In the genomic region with DNA sequence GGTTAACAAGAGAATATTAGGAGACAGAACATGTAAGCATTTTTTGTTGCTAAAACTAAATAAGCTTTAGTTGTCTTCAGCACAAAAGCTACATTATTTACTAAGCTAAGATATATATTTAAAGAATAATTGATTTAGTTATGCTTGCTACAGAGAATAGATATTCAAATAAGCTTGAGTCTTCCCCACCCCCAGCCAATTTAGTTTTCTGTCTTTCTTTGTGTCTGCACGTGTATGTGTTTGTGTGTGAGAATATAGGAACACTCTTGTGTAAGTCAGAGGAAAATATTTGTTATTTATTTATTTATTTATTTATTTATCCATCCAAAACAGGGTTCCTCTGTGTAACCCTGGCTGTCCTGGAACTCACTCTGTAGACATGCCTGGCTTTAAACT, we compare ENCODE assay signal across 22 mouse cellular contexts. TPM values are rescaled to one million over a fixed set of nuclear protein-coding genes. Genes with fewer than 3 reads are reported as not detected.
DNase-seq lines count a peak whose midpoint lies in the region; ATAC-seq and TF ChIP-seq lines count a peak whose summit lies in the region.
"Had no signal": no experiment of that assay in that cellular context is flagged by ENCODE, and none has a peak within 500 bp of the region (broad histone marks: within the 10 kb centered on the region; RNA-seq: fewer than 3 reads in every experiment).

No protein-coding gene starts in this region.

- no peak overlapping the region for H3K4me3 ChIP-seq in forebrain, embryonic 13.5 days
- H3K4me3 ChIP-seq in hindbrain, embryonic 13.5 days, result no peak overlapping the region
- no peak overlapping the region for H3K4me3 ChIP-seq in midbrain, embryonic 13.5 days (replicated peaks)
- H3K4me3 ChIP-seq: embryonic facial prominence, embryonic 15.5 days; heart, embryonic 10.5 days; left cerebral cortex, adult 2 months; limb, embryonic 12.5 days; liver, embryonic 13.5 days; lung, embryonic 15.5 days had no signal

- no peak for TF ChIP-seq CTCF in brain, embryonic 14.5 days (IDR thresholded peaks at IDR 0.05; ENCODE audit: borderline replicate concordance, extremely low read depth, insufficient read depth, insufficient read length)

- H3K27ac ChIP-seq in forebrain, embryonic 13.5 days, result no peak overlapping the region
- no peak overlapping the region for H3K27ac ChIP-seq in hindbrain, embryonic 13.5 days
- no peak overlapping the region for H3K27ac ChIP-seq in midbrain, embryonic 13.5 days
- H3K27ac ChIP-seq: embryonic facial prominence, embryonic 15.5 days; heart, embryonic 10.5 days; kidney, postnatal 0 days; left cerebral cortex, adult 2 months; limb, embryonic 12.5 days; liver, embryonic 13.5 days; lung, embryonic 15.5 days; macrophage; stomach, postnatal 0 days had no signal

- peak; percentile 32 for DNase-seq in brain, embryonic 14.5 days (ENCODE audit: low read depth)
- no peak for DNase-seq in cerebellum, adult 11-12 months
- no peak for DNase-seq in cerebellum, adult 18-20 months
- no peak for DNase-seq in B cell, adult 2 months
- DNase-seq in adrenal gland, postnatal 36 days, result no peak
- DNase-seq: liver, embryonic 13.5 days; thymus, postnatal 14 days had no signal

- no peak for TF ChIP-seq POLR2A in brain, embryonic 14.5 days (IDR thresholded peaks at IDR 0.05; ENCODE audit: borderline replicate concordance, extremely low read depth, insufficient read depth, insufficient read length, poor library complexity, severe bottlenecking)

- 36% methylated on average over 1 of the region's 1 CpGs for WGBS in forebrain, embryonic 13.5 days
- WGBS in hindbrain, embryonic 13.5 days, result 29% methylated on average over 1 of the region's 1 CpGs
- WGBS in midbrain, embryonic 13.5 days, result 24% methylated on average over 1 of the region's 1 CpGs

- no peaks in the 10 kb centered on the region for H3K9me3 ChIP-seq in forebrain, embryonic 13.5 days (replicated peaks)
- no peaks in the 10 kb centered on the region for H3K9me3 ChIP-seq in hindbrain, embryonic 13.5 days
- H3K9me3 ChIP-seq in midbrain, embryonic 13.5 days, result no peaks in the 10 kb centered on the region
- H3K9me3 ChIP-seq: embryonic facial prominence, embryonic 15.5 days; heart, embryonic 10.5 days; limb, embryonic 12.5 days; liver, embryonic 13.5 days; lung, embryonic 15.5 days had no signal

- no peak for ATAC-seq in forebrain, embryonic 13.5 days
- 0 out of 2 replicates have a peak, but pooled peaks have one; percentile 22 for ATAC-seq in hindbrain, embryonic 13.5 days (ENCODE audit: low FRiP score)
- 0 out of 2 replicates have a peak, but pooled peaks have one; percentile 5 for ATAC-seq in midbrain, embryonic 13.5 days
- ATAC-seq: activated CD4-positive, CD25-positive, alpha-beta regulatory T cell, adult 4 months; Patski had no signal

- no peak overlapping the region for H3K9ac ChIP-seq in forebrain, embryonic 13.5 days
- H3K9ac ChIP-seq in hindbrain, embryonic 13.5 days, result no peak overlapping the region
- no peak overlapping the region for H3K9ac ChIP-seq in midbrain, embryonic 13.5 days (replicated peaks)
- H3K9ac ChIP-seq: embryonic facial prominence, embryonic 15.5 days; limb, embryonic 12.5 days; liver, embryonic 13.5 days; lung, embryonic 15.5 days had no signal

- H3K4me2 ChIP-seq in forebrain, embryonic 13.5 days, result peak overlapping the region; percentile 12; the same call in 1 of the 2 replicates
- H3K4me2 ChIP-seq in hindbrain, embryonic 13.5 days, result peak overlapping the region; percentile 30; the same call in 1 of the 2 replicates
- peak overlapping the region; percentile 36 for H3K4me2 ChIP-seq in midbrain, embryonic 13.5 days (replicated peaks)
- H3K4me2 ChIP-seq: embryonic facial prominence, embryonic 15.5 days; limb, embryonic 12.5 days; liver, embryonic 13.5 days; lung, embryonic 15.5 days had no signal

- no peaks in the 10 kb centered on the region for H3K27me3 ChIP-seq in forebrain, embryonic 13.5 days
- H3K27me3 ChIP-seq in hindbrain, embryonic 13.5 days, result no peaks in the 10 kb centered on the region
- no peaks in the 10 kb centered on the region for H3K27me3 ChIP-seq in midbrain, embryonic 13.5 days
- H3K27me3 ChIP-seq: embryonic facial prominence, embryonic 15.5 days; limb, embryonic 12.5 days; liver, embryonic 13.5 days; lung, embryonic 15.5 days; Patski had no signal

- no peaks in the 10 kb centered on the region for H3K36me3 ChIP-seq in forebrain, embryonic 13.5 days (ENCODE audit: poor library complexity, severe bottlenecking)
- no peaks in the 10 kb centered on the region for H3K36me3 ChIP-seq in hindbrain, embryonic 13.5 days
- H3K36me3 ChIP-seq in midbrain, embryonic 13.5 days, result no peaks in the 10 kb centered on the region
- H3K36me3 ChIP-seq: embryonic facial prominence, embryonic 15.5 days; heart, embryonic 10.5 days; limb, embryonic 12.5 days; liver, embryonic 13.5 days; lung, embryonic 15.5 days had no signal

- H3K4me1 ChIP-seq in forebrain, embryonic 13.5 days, result peaks cover 16% of the 10 kb centered on the region
- H3K4me1 ChIP-seq in hindbrain, embryonic 13.5 days (replicated peaks), result peaks cover 4% of the 10 kb centered on the region; the same call in 1 of the 2 replicates
- peaks cover 12% of the 10 kb centered on the region for H3K4me1 ChIP-seq in midbrain, embryonic 13.5 days (replicated peaks)
- H3K4me1 ChIP-seq: embryonic facial prominence, embryonic 15.5 days; heart, embryonic 10.5 days; liver, embryonic 13.5 days had no signal

RNA-seq across cellular contexts. Expression of gene Limch1, which starts 14.3 kb away (rescaled TPM):
- 22.3 and 37.8 TPM in 2 replicates for polyA plus RNA-seq in brain, embryonic 14.5 days (2012; rRNA removed)
- 48.4 and 48.7 TPM in 2 replicates for polyA plus RNA-seq in forebrain, embryonic 13.5 days (2015; fragmentation: Nextera tagmentation; extraction: Ambion mirVana)
- 49.0 and 52.0 TPM in 2 replicates for polyA plus RNA-seq in hindbrain, embryonic 13.5 days (2015; fragmentation: Nextera tagmentation; extraction: Ambion mirVana)
- 37.4 and 41.9 TPM in 2 replicates for polyA plus RNA-seq in midbrain, embryonic 13.5 days (2015; fragmentation: Nextera tagmentation; extraction: Ambion mirVana)
- total RNA-seq in adrenal gland, postnatal 36 days (2021), result 10 to 100 TPM; 88.4 to 88.6 TPM
- total RNA-seq: monocyte, adult 5-6 weeks had no signal
- polyA plus RNA-seq: C2C12, macrophage had no signal

RNA-seq across cellular contexts. Expression of gene Uchl1, which starts 55.4 kb away (rescaled TPM):
- 1,464 and 1,575 TPM in 2 replicates for polyA plus RNA-seq in brain, embryonic 14.5 days (2012; rRNA removed)
- 833 and 867 TPM in 2 replicates for polyA plus RNA-seq in forebrain, embryonic 13.5 days (2015; fragmentation: Nextera tagmentation; extraction: Ambion mirVana)
- 1,231 and 1,258 TPM in 2 replicates for polyA plus RNA-seq in hindbrain, embryonic 13.5 days (2015; fragmentation: Nextera tagmentation; extraction: Ambion mirVana)
- 1,181 and 1,187 TPM in 2 replicates for polyA plus RNA-seq in midbrain, embryonic 13.5 days (2015; fragmentation: Nextera tagmentation; extraction: Ambion mirVana)
- total RNA-seq in adrenal gland, postnatal 36 days (2021), result 10 to 100 TPM; 53.4 to 87.8 TPM
- total RNA-seq: monocyte, adult 5-6 weeks had no signal
- polyA plus RNA-seq: activated CD4-positive, CD25-positive, alpha-beta regulatory T cell, adult 4 months; macrophage had no signal
